Mouse (Mus musculus): ENCODE measurements around the gene Paqr6.
A peak's percentile ranks its signal among the peaks of the same experiment; 100 is the strongest.

Paqr6 gene

DNA sequence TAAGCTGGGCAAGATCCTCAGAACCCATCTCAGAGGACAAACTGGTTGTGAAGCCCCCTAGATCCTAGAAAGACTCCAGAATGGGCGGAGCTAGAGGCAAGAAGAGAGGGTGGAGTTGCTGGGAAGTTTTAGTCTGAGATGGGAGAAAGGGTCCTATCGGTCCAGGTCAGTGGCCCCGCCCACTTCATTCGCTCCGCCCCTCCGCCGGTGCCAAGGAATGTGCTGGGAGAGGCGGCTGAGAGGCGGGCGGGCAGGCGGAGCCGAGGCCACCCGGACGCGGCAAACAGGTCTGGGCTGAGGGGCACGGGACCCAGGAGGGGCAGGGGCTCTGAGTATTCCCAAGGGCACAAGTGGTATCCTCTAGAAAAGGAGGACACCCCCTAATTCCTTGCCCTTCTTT lies at the start of gene Paqr6:
TSS of gene Paqr6 (plus strand) at position 248 of the 400 bp plus-strand sequence.
- DNase-seq (ENCODE audit: low spot score): peak; percentile 94

DNA sequence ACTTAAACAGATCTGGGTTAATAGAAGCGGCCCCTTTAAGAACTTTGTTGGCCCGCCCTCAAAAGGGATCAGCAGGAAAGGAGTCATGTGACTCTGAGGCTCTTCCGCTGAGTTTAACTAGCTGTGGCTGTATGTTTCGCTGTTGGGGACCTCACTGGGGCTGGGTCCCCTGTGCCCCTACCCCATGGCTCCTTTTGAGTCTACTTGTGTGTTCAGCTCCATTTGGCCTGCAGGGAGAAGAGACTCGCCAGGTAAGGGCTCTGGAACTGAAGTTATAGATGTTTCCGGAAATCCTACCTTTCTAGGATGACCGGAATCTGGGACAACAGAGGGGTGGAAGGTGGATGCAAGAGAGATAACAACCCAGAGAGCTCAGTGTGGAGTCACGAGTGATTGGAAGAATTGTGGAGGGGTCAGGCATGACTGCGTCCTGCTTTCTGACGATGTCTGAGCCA lies 39.4 kb upstream of the Paqr6 start, which contains the start of gene Glmp:
TSS of gene Glmp (plus strand) at position 73 of the 455 bp plus-strand sequence.
- DNase-seq (ENCODE audit: low spot score): peak; percentile 67

DNA sequence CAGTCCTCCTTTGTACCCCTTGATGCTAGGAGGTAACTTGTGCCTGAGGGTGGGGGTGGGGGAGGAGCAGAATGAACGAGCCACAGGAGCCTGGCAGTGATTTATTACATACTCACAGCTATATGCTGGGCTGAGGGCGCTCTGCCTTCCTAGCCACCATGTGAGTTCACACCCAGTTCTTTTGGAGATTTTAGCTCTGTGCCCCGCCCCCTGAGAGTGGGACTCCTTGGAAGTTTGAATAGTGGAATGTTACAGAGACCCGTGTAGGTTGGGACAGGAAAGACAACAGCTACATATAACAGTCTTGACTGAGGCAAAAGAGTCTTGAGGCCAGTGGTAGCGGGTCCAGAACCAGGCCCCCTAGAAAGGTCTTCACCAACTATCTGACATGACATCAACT lies 35.4 kb upstream of the Paqr6 start:
- DNase-seq (ENCODE audit: low spot score): no peak

DNA sequence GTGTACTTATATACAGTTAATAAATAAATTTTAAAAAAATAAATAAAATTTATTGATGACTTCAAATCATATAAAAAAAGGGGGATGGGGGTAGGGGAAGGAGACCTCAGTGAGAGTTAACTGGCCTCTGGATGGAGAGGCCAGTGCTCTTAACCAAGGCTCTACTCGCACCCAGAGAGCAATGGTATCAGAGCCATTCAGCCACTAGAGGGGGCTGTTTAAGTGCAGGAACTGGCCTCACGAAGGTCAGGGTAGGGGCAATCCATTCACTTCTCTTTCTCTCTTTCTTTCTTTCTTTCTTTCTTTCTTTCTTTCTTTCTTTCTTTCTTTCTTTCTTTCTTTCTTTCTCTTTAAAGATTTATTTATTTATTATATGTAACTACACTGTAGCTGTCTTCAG lies 33.1 kb upstream of the Paqr6 start:
- peak; percentile 63 for DNase-seq (ENCODE audit: low spot score)

DNA sequence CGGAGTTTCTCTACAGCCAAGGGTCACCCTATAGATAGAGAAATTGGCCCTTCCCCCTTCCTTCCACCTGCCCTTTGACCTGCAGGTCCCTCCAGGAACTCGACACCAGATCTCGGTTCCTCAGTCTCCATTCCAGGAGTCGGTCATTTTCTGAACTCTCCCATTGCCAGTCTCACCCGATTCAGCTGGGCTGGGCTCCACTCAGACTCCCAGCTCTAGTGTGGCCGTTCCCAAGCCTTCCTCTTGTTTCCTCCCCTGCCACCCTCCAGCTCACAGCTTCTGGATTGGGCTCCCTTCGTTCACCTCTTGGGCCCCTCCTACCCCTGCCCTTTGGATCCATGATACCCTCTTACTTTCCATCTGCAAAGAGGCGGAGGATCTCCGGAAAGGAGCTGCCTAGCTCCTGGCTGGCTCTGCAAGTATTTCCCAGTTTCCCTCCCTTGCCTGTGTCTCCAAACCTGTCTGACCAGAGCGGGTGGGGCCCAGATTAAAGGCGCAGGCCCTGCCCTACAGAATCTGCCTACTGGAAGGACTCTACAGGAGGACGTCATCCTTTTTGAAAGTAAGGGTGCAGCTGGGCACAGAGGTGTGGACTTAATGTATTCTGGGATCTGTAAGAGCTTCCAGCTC lies 30.2 kb upstream of the Paqr6 start:
- DNase-seq (ENCODE audit: low spot score): no peak

DNA sequence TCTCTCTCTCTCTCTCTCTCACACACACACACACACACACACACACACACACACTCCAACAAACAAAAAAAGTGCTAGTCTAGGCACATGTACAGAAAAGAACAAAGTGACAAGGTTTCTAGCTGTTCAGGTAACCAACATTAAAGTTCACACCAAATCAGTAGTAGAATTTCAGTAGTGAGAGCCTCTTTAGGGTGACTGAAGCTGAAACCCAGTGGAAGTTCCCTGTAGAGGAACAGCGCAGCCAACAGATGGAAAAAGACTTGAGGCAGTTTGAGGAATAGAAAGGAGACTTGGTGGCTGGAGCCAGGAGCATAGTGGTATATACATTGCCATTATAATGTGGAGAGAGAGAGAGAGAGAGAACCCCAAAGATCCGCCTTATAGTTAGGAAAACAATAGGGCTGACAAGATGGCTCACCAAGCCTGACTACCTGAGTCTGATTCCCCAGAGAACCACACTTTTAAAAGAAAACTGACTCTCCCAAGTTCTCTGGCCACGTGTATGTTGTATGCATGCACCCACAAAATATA lies 29.4 kb upstream of the Paqr6 start:
- no peak for DNase-seq (ENCODE audit: low spot score)

DNA sequence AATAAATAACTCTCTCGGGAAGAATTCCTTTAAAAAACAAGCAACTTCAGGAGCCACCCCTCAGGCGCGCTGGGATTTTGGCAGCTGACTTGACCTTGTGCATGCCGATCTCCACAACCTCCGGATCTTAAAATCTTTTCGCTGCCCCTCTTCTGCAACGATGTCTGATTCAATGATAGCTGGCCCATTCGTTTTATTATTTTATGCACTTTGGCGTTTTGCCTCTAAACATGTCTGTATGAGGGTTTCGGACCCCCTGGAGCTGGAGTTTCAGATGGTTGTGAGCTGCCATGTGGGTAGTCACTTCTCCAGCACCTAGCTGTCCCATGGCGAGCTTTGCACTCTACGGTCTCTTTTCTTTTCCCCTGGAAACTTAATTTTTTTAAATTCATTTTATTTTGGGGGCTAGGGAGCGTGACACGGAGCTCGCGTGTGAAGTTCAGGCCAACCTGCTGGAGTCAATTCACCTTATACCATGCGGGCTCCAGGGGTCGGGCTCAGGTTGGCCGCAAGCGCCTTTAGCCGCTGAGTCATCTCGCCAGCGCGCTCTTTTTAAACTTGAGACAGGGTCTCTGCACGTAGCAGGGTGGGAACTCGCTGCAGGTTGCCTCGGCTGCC lies 28.8 kb upstream of the Paqr6 start:
- DNase-seq (ENCODE audit: low spot score): no peak

DNA sequence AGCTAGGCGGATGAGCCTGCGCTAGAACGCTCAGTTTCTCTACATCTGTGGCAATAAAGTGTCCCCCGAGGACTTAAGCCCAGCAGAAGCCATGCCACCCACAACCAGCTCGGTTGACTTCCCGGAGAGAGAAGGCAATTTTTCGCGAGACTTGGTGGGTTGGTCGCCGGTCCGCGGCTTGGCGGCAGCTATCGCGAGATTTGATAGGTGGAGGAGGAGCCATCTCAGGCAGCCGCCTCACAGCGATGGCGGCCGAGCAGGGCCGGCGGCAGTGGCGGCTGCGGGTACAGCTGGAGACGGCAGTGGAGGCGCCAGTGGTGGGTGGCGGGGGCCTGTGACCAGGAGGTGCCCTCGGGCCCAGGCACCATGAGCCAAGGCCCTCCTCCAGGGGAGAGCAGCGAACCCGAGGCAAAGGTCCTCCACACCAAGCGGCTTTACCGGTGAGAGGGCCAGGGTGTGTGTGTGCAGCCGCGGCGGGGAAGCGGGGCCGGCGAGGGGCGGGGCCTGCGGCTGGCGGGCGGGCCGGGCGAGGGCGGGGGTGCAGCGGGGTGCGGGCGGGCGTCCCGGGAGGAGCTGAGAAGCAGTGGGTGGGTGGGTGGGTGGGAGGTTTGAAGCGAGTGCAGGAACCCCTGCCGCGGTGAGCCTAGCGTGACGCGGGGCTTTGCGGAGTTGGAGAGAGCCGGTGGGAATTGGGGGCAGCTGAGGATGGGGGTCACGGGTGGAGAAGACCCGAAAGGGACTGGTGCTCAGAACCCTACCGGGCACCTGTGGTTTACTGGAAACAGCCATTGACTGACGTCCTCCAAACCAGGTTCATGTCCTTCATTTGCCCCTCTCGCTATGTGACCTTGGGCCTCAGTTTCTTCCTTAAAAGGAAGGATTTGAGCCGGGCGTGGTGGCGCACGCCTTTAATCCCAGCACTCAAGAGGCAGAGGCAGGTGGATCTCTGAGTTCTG lies 28.0 kb upstream of the Paqr6 start, which contains the start of the genes Tmem79 and Smg5:
TSS of gene Tmem79 (minus strand) at position 91 of the 956 bp plus-strand sequence.
TSS of gene Smg5 (plus strand) at position 203 of the 956 bp plus-strand sequence.
- DNase-seq (ENCODE audit: low spot score): peak; percentile 96

DNA sequence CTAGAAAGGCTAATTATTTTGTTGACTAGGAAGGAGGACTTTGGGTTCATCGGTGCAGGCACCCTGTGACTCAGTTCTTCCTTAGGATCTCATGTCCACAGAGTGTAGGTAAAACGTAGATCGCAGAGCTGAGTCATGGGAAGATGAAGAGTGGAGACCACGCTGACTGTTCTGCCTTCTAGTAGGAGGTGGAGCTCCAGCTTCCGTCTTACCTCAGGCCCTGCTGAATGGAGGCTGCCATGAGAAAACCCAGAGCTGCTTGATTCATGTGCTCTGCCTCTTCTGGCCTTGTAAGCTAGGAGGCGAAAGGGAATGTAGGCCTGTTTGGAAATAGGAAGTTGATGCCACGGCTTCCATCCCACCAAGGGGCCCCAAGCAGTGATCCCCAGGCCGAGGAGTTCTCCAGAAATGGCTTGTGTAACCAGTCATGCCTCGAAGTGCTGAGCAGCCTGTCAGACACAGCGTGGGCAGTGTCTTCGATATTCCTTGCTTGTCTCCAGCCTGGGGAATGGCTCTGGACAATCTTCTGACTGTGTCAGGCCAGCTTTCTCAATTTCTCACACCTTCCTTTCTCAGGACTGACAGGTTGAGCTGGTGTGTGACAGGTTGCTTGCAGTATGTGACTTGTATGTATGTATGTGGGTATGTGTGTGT lies 26.9 kb upstream of the Paqr6 start:
- DNase-seq (ENCODE audit: low spot score): no peak

DNA sequence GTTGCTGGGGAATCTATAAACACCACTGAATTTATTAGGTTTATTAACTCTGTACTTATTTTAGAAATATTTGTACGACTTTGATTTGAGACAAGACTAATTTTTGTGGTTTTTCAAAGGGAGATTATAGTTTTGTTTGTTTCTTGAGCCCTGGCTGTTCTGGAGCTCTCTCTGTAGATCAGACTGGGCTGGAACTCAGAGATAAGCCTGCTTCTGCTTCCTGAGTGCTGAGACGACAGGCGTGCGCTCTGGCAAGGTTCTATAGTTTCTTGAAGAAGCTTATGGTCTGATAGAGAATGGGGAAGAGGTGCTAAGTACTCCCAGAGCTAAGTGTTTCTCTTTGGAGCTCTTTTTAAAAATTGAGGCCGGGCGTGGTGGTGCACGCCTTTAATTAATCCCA lies 26.1 kb upstream of the Paqr6 start:
- no peak for DNase-seq (ENCODE audit: low spot score)

DNA sequence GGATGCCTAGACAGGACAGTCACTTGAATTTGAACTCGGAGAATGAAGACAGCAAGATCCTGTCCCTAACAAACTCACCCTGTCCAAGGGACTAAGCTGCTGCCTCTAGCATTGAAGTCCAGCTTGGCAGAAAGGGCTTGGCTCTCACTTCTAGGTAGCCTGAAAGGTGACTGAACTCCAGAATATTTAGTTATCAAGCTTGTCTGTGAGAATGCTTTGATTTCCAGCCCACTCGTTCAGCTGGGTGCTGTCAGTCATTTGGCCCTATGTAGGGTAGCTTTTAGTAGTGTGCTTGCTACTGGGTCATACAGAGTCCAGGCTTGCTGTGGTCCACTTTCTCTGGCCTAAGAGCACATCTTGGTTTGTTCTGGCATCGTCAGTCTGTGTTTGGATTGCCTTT lies 25.4 kb upstream of the Paqr6 start:
- DNase-seq (ENCODE audit: low spot score): no peak

DNA sequence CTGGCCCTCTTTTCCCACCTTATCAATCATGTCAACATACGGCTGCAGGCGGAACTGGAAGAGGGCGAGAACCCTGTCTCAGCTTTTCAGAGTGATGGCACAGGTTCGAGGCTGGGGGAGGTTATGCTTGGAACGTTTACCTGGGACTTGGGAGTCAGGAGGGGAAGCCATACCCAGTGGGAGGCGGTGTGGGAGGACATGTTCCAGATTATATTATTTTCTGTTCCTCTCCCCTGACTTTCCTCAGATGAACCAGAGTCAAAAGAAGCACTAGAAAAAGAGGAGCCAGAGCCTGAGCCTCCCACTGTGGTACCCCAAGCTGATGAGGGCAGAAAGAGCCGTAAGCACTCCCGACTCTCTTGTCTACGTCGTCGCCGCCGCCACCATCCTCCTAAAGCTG lies 13.7 kb upstream of the Paqr6 start:
- DNase-seq (ENCODE audit: low spot score): no peak

DNA sequence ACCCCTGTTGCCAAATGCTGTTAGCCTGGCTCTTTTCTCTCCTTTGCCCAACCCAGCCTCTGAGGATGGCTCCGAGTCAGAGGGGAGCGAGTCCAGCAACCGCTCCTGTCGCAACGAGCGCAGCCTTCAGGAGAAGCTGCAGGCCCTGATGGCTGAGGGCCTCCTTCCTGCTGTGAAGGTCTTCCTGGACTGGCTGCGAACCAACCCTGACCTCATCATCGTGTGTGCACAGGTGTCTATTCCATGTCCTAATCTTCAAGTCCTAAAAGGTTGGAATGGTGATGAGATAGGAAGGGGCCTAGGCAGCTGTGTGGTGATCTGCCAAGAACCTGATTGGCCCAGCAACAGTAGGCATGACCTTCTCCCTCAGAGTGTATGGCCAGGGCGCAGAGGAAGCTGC lies 11.5 kb upstream of the Paqr6 start:
- DNase-seq (ENCODE audit: low spot score): no peak

DNA sequence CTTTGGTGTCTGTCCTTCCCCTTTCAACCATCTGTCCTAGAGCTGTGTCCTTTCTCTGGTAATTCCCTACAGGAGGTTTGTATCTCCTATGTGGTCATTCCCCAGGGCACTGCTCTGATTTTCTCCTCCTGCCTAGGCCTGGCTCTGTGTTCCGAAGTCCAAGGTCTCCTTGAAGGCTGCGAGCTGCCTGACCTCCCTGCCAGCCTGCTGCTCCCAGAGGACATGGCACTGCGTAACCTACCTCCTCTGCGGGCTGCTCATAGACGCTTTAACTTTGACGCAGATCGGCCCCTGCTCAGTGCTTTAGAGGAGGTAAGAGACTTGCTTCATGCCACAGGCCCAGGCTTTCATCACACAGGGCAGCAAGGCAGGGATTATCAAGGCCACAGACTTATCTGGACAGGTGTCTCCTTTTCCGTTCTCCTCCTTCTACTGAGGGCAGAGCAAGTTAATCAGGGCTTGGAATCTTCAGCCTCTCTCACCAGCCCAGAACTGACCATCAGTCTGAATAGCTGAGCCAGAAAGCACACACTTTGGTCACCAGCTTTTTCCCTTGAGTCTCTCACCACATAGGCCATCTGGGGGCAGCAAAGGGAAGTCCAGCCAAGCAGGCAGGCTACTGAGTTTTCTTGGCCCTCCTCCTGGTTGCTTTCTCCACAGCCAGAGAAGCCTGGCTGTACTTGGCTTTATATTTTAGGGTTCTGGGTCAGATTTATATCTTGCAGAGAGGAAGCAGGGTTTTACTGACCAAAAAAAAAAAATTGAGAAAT lies 9.8 kb upstream of the Paqr6 start:
- no peak for DNase-seq (ENCODE audit: low spot score)

DNA sequence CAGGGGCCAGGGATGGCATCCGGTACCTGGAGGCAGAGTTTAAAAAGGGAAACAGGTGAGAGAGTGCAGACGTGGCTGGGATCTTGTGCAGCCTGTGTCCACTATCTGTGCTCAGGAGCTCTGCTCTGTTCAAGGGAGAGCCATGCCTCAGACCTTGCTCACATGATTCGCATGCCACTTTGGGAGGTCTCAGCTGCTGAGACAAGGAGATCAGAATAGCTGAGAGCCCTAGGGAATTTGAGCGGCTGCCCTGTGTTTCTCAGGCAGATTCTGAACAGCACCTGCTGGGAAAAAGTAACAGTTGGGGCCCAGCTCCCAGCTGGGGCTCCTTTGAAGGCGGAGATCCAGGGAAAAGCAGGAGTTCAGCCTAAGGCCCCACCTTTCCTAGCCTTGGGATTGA lies 4.8 kb upstream of the Paqr6 start:
- no peak for DNase-seq (ENCODE audit: low spot score)

DNA sequence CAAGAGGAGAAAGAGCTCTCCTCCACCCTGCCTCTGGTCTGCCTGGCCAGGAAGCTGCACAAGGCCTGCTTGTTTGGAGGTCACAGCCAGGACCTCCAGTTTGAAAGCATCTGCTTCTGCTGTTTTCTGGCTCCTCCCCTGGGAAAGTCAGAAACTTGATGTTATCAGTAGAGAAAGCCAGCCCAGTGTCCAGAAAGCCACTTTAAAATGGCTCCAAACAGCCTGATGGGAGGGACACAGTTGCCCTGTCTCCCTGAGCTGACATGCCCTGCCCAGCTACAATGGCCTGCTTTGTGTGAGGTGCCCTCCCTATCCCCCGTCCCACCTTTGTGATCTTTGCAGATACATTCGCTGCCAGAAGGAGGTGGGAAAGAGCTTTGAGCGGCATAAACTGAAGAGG lies 4.4 kb upstream of the Paqr6 start:
- DNase-seq (ENCODE audit: low spot score): no peak

DNA sequence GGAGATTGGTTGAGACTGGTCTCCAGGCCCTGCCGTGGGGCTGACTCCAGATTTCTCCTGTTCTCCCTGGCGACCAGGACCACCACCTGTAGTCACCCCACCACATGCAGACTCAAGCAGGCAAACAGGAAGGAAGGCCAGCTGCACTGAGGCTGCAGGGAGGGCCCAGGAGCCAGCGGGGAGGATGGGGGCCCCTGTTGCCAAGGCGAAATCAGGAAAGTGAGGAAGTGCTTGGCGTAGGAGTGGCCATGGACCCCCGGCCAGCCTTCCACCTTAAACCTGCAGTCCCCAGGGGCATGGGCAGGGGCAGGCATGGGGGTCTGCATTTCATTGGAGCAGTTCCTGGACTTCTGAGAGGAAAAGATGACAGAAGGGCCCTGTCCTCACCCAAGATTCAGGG lies 3.3 kb upstream of the Paqr6 start:
- DNase-seq (ENCODE audit: low spot score): no peak

DNA sequence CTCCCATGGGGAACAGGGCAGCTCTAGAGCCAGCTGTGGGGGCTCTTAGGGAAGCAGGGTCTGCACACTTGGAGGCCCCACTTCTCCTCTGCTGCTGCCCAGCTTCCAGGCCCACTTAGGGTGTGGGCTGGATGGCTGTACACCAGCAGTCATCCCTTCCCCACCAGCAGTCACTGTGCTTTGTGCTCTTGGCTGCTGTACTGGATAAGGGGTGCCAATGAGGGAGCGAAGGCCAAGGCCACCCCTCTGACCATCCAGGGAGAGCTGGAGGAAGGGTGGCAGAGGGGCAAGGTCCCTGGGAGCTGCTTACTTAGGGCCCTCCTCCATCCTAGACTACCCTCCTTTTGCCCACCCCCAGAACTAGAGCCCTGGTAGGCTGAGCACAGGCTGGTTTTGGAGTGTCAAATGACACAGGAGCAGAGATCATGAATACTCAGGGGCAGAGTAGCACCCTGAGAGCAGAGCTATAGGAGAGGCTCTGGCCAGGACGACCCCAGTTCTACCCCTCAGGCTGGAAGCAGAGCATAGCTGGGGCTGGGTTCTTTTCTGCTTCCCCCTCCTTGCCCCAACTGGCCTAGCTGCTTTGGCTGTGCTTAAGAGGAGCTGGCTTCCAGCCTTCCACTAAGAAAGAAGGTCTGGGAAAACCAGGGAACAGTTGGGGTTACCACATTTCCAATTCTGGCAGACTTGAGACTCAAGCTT lies 2.6 kb upstream of the Paqr6 start:
- DNase-seq (ENCODE audit: low spot score): no peak

DNA sequence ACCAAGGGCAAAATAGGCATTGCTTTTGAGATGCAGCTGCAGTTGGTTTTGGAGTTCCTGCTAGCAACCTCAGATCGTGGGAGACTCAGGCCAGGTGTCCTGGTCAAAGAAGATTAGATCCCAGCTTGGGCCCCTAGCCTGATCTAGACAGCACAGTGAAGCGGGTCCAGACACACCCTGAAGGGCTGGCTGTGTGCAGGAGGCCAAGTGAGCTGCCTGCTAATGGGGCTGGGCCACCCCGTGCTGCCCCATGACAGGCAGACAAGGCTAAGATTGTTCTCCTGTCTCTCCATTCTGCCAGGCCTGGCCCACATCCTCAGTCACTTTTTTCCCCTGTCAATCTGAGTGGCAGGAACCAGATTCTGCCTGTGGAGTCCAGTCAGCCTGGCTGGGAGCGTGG lies 684 bp upstream of the Paqr6 start:
- DNase-seq (ENCODE audit: low spot score): no peak

DNA sequence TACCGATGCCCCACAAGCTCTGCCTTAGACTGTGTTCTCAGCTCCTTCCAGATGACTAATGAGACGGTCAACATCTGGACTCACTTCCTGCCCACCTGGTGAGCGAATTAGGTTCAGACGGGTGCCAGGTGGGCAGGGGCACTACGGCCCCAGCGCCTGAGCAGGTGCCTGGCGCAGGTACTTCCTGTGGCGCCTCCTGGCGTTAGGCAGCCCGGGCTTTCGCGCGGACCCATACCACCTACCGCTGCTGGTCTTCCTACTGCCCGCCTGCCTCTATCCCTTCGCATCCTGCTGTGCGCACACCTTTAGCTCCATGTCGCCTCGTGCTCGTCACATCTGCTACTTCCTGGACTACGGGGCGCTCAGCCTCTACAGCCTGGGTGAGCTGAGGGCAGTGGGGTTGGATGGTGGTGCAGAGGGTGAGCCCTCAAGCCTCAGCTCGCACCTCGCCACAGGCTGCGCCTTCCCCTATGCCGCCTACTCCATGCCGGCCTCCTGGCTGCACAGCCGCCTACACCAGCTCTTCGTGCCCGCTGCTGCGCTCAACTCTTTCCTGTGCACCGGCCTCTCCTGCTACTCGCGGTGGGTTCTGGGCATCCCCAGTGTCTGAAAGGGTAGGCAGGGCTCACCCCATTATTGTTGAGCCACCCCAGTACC lies 1.4 kb downstream of the Paqr6 start:
- no peak for DNase-seq (ENCODE audit: low spot score)
